Mouse (Mus musculus): ENCODE results near the gene Utrn.

Gene Utrn

DNA sequence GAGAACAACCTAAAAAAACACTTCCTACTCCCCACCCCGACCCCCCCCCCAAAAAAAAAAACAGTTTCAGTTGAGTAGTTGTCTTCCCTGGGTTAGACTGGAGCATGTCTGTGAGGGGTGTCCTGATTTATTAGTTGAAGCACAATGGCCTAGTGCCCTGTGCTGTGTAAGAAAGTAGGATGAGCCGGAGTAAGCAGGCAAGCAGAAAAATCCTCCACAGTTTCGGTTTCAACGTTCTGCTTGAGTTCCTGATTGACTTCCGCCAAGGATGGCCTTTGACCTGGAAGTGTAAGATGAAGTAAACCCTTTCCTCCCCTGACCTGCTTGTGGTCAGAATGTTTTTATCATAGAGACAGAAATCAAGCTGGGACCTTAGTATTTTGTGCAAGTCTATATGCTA, 277.2 kb downstream of the Utrn start:
- DNase-seq (ENCODE audit: low spot score in 2 of 2), result no peak

DNA sequence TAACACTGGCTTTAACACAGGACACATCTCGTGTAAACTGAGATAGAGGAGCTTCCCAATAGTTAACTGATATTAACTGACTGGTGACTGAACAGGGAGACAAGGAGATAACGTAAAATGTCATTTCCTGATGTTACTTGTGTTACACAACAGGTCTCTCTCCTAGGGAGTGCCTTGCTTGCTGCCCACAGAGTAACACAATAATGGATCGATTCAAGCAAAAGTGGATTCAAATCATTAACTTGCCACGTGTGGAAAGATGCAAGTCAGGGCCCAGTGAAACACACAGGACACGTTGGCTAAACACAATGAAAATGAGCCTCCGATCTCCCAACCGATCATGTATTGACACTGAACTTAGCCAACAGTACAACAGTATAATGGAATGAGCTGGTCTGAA, 281.1 kb downstream of the Utrn start:
- DNase-seq (ENCODE audit: low spot score in 2 of 2), result no peak

DNA sequence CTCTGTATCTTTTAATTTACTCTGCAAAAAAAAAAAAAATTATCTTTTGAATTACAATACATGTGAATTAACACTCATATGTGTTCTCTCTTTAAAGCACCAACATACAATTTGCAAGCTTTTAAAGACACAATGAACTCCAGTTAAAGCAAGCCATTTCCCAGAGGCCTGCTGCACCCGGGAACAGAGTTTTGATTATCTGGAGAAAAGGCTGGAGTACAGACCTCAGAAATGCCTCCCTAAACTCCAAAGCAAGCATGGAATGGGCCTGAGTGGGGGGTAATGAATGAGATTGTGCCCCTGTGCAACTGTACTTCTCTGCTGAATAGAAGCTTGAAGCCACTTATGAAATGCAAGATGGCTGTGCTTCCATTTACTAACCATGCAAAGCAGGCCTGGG, 281.8 kb downstream of the Utrn start:
- no peak for DNase-seq (ENCODE audit: low spot score in 2 of 2)

DNA sequence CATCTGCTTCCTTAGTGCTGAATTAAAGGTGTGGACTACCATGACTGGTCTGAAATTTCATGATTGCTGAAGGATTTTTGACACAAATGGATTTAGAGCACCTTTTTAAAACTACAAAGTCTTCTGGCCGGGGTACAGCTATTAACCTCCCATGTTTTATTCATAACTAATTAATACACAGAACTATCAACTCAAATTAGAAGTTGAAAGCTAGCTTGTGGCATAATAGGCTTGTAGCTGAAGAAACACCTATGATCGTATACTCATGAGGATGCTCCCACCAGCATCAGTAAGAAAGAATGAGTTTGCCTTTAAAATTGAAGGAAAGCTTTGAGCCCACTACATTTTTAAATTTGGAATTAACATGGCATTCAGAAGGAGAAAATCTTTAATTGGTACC, 282.3 kb downstream of the Utrn start:
- DNase-seq (ENCODE audit: low spot score in 2 of 2), result no peak

DNA sequence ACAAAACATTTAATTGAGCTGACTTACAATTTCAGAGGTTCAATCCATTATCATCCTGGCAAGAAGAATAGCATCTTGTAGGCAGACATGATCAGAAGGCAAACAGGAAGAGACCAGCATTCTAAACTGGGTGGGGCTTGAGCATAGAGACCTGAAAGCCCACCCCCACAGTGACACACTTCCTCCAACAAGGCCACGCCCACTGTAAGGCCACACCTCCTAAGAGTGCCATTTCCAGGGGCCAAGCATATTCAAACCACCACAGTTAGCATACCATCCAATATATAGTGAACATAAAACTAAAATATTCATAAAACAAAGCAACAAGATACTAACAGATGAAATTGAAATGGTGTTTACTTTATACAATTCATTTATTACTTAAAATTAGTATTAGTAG, 283.0 kb downstream of the Utrn start:
- no peak for DNase-seq (ENCODE audit: low spot score in 2 of 2)

DNA sequence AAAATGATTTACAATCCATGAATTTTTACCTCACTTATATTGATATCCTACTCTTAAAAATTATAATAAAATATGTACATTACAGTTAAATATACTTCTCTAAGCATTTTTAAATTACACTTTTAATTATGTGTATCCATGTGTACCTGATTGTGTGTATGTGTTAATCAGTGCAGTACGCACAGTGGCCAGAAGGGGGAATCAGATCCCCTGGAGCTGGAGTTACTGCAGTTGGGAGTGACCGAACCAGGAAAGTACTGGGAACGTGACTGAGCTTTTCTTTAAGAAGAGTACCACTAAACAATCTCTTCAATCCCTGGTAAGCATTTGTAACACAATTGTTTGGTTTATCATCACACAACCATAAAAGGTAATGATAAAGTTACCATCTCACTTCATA, 285.7 kb downstream of the Utrn start:
- no peak for DNase-seq (ENCODE audit: low spot score in 2 of 2)

DNA sequence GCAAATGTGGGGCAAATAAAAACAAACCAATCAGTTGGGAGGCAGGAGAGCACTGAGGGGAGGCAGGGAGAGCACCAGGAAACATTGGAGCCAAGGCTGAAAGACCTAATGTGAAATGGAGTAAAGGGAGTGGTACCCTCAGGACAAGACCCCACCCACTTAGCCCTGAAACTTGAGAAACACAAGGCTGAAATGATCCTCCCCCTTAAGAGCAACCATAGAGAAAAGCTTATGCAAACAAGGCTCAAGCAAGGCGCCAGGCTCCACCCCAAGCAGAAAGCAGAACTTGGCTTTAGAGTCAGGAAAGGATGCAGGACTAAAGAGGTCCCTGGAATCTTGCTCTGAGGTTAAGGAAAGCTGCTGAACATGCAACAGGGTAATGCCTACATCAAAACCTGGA, 290.1 kb downstream of the Utrn start:
- no peak for DNase-seq (ENCODE audit: low spot score in 2 of 2)

DNA sequence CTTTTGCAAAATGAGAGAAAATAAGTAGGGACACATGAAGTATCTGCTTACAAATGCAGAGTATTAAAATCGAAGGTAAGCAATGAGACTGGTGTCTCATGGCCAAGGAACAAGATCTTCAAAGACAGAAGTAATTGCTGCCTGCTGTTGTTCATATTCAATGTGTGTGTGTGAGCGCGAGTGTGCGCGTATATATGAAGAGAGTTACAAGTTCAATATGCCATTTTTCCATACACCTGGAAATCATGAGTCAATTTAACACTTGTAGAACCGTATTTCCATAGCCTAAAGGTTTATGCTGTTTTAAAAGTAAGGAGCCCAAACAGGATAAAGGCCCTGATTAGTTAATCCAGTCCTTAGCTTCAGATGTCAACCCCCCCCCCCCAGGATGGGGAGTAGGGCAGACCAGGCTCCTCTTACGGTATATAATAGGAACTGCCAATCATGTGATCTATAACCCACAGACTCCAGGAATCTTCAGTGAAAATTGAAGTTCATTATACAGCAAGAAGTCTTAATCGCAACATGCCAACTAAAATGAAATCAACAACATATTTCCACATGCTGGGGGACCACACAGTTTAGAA, 293.2 kb downstream of the Utrn start:
- DNase-seq (ENCODE audit: low spot score in 2 of 2), result no peak

DNA sequence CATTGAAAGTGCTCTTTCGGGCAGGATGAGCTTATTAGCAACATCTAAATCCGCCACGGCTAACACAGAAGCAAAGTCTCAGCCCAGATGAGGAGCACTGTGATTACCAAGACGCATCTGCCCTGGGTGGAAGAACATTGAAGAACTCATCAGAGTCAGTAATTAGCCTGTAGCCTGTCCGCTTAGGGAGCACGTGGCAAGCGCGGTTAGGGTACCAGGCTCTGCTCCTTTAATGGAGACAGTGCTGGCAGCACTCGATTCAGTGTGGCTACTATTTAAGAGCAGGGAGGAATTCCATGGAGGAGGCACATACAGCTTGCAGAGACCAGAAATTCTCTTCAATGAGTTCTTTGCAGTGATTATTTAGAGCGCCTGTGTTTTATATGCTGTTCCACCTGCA, 294.4 kb downstream of the Utrn start:
- no peak for DNase-seq (ENCODE audit: low spot score in 2 of 2)

DNA sequence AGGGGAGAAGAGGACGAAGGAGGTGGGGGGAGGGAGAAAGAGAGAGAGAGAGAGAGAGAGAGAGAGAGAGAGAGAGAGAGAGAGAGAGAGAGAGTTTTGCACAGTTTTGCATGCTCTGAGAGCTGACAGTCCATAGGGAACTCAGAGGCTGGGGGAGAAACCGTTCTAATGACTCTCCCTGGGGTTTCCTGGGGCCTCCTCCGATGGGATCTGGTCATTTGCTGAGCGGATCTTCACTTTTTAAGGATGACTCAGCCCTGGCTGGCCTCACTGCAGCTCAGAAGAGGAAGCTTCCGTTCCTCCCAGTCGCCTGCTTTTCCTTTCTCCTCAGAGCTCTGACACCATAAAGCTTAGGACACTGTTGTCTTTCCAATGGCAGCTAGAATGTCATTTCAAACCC, 295.6 kb downstream of the Utrn start:
- no peak for DNase-seq (ENCODE audit: low spot score in 2 of 2)

DNA sequence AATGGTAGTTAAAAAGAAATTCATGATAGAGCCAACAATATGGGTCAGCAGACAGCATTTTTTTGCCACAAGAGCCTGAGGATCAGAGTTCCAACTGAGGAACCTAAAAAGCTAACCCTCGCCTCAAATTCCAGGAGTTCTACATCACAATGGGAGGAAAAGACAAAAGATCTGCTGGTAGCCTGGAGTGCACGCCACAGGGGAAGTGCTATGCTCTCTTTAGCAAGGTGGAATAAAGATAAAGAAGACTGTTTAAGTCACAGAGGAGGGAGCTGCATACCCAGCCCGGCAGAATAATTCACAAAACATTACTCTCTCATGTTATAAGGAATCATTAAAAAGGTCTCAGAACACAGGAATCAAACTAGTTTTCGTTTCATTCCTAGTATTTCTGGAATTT, 296.4 kb downstream of the Utrn start:
- no peak for DNase-seq (ENCODE audit: low spot score in 2 of 2)

DNA sequence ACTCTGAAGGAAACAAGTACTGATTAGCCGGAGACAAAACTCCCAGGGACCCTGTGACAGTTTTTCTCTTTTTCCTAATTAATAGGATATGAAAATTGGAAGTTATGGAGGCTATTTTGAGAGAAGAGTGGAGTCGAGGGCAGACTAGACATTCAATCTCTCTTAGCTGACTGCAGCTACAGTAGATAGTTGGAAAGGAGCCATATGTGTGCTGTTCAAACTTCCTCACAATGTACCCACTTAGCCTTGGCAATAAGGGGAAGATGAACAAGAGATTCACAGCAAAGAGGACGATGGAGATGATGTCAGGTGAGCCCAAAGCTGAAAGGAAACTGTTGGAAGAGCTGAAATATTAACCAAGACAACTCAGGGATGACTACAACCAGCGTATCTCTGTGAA, 304.7 kb downstream of the Utrn start:
- no peak for DNase-seq (ENCODE audit: low spot score in 2 of 2)

DNA sequence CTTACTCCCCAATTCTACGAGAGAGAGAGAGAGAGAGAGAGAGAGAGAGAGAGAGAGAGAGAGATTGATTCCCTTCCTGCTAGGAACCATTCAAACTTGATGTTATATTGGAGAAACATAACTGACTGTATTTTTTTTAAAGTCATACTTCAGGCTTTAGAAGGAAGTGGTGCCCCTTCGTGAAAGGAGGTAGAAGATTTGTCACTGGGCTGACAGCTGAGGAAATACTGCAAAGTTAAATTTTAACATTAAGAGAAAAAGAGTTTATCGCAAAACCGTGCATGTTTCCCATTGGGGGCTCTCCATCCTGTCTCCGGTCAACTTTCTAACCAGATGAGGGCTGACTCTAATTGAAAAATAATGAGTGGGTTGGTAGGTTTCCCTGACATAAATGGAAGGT, 310.4 kb downstream of the Utrn start:
- no peak for DNase-seq (ENCODE audit: low spot score in 2 of 2)

DNA sequence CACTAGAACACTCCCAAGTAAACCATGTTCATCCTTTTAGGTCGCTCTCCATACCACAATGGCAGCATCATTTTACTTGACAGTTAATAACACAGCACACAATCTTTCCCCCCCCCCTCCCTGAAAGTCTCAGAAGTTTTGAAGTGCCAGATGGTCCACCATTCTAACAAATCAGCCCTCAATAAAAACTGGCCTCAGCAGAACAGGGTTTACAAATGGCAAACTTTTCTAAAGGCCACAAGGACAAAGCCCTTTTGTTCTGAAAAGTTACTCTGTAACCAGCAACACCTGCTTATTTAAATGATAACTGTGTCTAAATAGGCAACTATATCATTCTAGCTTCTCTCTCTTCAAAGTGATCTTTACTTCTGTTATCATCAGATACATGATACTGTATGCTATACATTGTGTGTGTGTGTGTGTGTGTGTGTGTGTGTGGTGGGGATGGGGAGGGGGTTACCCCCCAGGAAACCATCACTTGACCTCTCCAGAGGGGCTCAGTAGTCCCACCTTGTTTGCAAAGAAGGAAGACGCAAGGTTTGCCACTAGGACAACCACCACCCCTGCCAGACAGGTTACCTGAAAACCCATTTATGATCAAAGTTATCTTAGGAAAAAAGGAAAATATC, 315.0 kb downstream of the Utrn start:
- no peak for DNase-seq (ENCODE audit: low spot score in 2 of 2)

DNA sequence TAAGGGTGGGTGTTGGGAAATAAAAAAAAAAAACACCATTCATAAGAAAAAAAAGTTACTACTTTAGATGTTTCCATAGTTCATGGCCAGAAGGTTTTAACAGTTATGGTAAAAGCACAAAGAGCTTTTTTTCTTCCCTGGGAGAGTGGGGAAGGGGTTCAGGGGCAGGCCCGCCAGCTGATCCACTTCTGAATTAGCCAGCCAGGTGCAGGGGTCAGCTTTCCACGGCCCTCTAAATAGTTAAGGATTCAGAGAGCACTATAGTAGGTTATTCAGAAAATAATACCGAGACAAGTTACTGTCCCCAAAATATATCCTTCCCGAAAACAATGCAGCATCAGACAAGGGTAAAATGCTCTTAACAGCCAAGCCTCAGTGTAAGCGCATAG, 316.3 kb downstream of the Utrn start:
- no peak for DNase-seq (ENCODE audit: low spot score in 2 of 2)

DNA sequence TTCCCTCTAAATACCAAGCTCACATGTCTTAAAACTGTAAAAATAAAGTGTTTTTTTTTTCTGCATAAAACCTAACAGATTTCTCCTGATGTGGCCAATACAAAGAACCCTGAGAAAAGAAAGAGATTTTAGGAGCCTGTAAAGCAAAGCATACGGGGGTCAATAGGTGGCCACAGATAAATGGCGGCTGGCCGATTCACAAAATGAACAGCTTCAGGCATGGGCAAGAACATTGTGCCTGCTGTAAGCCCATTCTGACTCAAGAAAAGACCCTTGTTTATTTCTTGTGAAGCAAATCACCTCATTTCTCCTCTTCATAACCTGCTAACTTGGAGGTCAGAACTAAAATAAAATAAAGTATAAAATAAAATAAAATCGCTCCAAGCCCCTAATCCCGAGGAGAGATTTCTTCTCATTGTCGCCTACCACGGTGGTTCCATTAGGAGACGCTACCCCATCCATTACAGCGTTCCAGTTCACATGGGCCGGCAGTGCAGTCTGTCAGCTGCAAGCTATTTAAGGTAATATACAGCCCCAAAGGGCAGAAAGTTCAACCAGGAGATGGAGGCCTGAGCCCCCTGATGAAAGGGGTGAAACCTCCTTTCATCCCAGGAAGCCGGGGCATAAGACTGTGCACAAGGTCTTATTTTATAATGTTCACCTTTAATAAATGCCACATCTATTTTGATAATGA, 316.8 kb downstream of the Utrn start:
- DNase-seq (ENCODE audit: low spot score in 2 of 2), result no peak

DNA sequence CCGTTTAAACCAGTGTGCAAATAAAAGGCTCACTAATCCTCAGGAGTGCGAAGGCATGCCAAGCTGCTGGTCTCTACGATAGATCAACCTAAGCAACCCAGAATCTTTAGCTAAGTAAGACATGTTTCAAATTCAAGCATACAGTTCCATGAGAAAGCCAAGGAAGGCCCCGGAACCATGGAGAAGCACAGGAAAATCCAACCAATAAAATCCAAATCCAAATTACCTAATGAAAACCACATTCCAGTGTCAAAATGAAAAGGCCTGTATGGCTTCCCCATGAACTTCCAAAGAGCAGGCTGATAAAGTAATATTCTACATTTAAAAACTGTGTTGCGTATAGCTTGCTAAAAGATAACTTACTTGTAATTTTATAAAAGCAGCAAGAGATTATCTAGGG, 317.4 kb downstream of the Utrn start:
- no peak for DNase-seq (ENCODE audit: low spot score in 2 of 2)

DNA sequence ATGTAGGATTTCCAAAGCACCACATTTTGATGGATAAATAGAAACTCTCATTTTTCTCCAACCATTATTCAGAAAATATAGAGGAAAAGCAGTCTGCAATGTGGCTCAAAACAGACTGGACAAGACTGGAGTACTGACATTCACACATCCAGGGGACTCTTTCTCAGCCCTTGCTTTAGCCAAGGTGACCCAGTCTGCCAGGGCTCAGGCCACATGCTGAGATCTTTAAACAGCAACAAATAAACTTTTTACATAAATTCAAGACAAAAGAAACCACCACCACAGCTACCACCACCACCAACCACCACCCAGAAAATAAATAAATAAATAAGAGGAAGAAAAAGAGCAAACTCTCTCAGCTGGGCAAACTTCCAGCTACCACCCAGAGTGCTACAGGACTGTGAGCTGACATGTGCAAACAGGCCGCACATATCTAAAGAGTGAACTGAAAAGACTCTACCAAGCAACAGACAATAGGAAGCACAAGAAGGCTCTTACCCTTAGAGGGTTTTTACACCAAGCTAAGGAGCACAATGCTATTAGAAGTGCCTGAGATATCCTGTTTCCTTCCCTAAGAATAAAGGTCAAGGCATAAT, 319.1 kb downstream of the Utrn start:
- no peak for DNase-seq (ENCODE audit: low spot score in 2 of 2)

DNA sequence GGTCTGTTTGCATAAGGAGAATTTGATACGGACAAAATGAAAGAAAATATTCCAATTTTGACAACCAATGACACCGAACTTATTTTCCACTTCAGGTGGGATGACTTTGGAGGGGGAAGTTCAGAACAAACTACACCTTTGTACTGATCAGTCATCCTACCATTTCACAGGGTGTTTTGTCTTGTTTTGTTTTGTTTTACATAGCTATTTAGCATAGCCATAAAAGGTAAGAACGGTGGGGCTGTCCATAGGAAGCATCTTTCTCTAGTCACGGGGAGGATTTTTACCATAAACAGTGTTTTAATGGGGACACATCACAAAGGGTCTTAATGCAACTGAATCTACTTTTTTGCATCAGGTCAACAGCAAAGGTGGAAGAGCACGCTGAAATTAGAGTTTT, 319.9 kb downstream of the Utrn start:
- DNase-seq (ENCODE audit: low spot score in 2 of 2), result no peak

DNA sequence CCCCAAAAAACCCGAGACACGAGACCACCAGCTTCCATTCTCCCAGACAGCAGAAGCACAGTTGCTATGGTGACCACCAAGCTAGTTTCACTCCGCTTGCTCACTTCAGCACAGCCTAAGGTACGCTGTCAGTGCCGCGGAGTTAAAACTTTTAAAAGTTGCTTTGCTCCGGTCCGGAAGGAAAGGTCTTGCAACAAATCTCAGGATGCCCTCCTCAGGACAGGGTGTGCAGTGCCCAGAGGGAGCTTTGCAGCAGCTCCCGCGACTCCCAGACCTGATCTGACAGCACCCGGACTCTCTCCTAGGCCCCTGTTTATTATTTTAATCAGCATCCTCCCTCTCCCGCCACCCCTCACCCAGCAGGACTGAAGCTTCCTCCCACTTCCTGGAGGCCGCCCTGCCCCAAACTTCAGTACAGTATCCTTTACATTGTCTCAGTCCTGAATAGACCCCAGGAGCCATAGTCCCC, 320.5 kb downstream of the Utrn start:
- peak in 1 of 2 experiments; percentile 12 for DNase-seq (ENCODE audit: low spot score in 2 of 2)

DNA sequence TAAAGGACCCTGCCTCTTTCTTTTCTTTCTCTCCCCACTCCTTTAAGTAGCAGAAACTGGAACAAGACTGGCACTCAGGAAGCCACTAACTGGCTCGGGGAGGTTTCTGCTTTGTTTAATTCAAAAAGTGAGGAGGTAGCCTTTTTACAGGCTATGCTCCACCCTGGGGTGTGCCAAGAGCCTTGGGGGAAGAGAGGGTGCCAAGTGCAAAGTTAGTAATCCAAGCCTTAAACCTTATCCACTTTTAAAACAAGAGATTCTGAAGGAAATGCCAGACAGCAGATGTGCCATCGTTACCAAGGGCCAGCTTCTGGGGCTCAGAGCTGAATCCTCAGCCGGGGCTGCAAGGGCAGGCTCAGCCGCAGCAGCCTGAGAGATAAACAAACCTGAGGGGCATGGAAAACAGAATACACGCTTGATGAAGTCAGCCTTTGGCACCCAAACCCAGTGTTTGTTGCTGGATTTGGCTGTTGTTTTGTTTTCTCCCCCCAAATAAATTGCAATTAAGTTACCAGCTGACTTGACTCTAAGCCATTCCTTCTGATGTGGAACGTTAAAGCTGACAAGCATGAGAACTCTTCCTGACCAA, 322.0 kb downstream of the Utrn start:
- DNase-seq (ENCODE audit: low spot score in 2 of 2), result no peak

DNA sequence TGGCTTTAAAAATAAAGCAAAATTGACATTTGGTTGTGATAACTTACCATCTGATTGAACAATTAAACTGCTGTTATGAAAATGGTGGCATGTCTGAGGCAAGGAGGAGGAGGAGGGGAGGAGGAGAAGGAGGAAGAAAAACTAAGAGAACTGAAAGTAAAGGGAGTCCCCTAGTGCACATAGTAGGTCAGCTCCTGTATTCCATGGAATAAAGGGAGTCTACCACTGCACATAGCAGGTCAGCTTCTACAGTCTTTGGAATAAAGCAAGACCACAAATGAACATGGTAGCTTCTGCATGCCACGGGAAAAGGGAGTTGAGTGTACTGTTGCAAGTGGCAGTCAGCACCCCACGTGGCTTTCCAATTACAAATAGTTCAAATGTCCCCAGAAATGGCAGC, 323.7 kb downstream of the Utrn start:
- no peak for DNase-seq (ENCODE audit: low spot score in 2 of 2)

DNA sequence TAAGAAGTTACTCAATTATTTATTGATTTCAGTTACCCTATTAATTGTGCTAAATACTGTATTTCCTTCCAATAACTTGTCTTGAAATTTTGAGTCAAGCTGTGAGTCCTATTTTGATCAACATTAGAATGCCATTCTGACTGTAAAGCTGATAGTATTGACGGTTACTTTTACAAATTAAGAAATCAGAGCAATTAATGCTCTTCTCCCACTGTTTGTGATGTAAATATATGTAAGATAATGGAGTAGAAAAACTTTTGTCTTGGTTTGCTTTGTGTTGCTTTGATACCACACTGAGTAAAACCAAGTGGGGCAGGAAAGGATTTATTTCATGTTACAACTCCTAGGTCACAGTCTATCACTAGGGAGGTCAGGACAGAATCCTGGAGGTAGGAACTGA, 327.4 kb downstream of the Utrn start:
- DNase-seq (ENCODE audit: low spot score in 2 of 2), result no peak
